Mouse (Mus musculus): ENCODE results near the gene Tmem183a.

- TF ChIP-seq POLR2A (IDR thresholded peaks at IDR 0.05; ENCODE audit: low read depth, low read length) (no peak), CTCF (IDR thresholded peaks at IDR 0.05; ENCODE audit: extremely low read depth, insufficient read length, insufficient replicate concordance, low read depth, low read length) (no peak)
Measured at GRCm38 (mm10) chr1:134304940-134305339, 56.8 kb downstream of the Tmem183a start.
